8 mouse cellular contexts compared by ENCODE assay signal in genomic region chr13:114987161-114987560, GRCm38 (mm10). TPM values are rescaled to one million over a fixed set of nuclear protein-coding genes. Genes with fewer than 3 reads are reported as not detected.
DNase-seq lines count a peak whose midpoint lies in the region; ATAC-seq and TF ChIP-seq lines count a peak whose summit lies in the region.

No protein-coding gene starts in this region.

- 49% methylated on average over 2 of the region's 2 CpGs for WGBS in heart, embryonic 15.5 days
- WGBS in lung, embryonic 14.5 days, result 54% methylated on average over 2 of the region's 2 CpGs
- WGBS in forebrain, embryonic 15.5 days, result 73% methylated on average over 2 of the region's 2 CpGs
- WGBS in forebrain, embryonic 16.5 days, result 70% methylated on average over 2 of the region's 2 CpGs

- peak; percentile 12 for DNase-seq in layer of hippocampus, adult 11-12 months (ENCODE audit: low spot score)
- DNase-seq in layer of hippocampus, adult 9-10 months (ENCODE audit: low spot score), result no peak
- peak; percentile 54 for DNase-seq in Muller cell, postnatal 12 days (ENCODE audit: inconsistent ontology term)
- DNase-seq in lung, embryonic 14.5 days, result peak; percentile 74
- no peak for DNase-seq in spleen, adult 12 weeks (ENCODE audit: low spot score)

- no peaks in the 10 kb centered on the region for H3K27me3 ChIP-seq in heart, embryonic 15.5 days
- H3K27me3 ChIP-seq in lung, embryonic 14.5 days (ENCODE audit: insufficient read depth, low read length), result no peaks in the 10 kb centered on the region
- no peaks in the 10 kb centered on the region for H3K27me3 ChIP-seq in forebrain, embryonic 15.5 days
- H3K27me3 ChIP-seq in forebrain, embryonic 16.5 days (replicated peaks; ENCODE audit: control insufficient read depth, insufficient read depth, low read length), result no peaks in the 10 kb centered on the region

- ATAC-seq in heart, embryonic 15.5 days (replicated peaks; ENCODE audit: insufficient number of reproducible peaks, insufficient read depth, low FRiP score, low read depth), result peak; percentile 69
- peak; percentile 51; the same call in 1 of the 2 replicates for ATAC-seq in lung, embryonic 14.5 days (ENCODE audit: insufficient read depth)
- no peak for ATAC-seq in forebrain, embryonic 15.5 days (replicated peaks)
- ATAC-seq in forebrain, embryonic 16.5 days, result no peak

- H3K36me3 ChIP-seq in heart, embryonic 15.5 days, result peaks cover 31% of the 10 kb centered on the region; the same call in 1 of the 2 replicates
- peaks cover 13% of the 10 kb centered on the region for H3K36me3 ChIP-seq in lung, embryonic 14.5 days (ENCODE audit: insufficient read depth)
- no peaks in the 10 kb centered on the region for H3K36me3 ChIP-seq in forebrain, embryonic 15.5 days
- no peaks in the 10 kb centered on the region for H3K36me3 ChIP-seq in forebrain, embryonic 16.5 days (ENCODE audit: control insufficient read depth, insufficient read depth)

- H3K4me1 ChIP-seq in heart, embryonic 15.5 days (replicated peaks), result peaks cover 4% of the 10 kb centered on the region
- H3K4me1 ChIP-seq in lung, embryonic 14.5 days (ENCODE audit: insufficient read depth), result no peaks in the 10 kb centered on the region
- H3K4me1 ChIP-seq in forebrain, embryonic 15.5 days, result peaks cover 4% of the 10 kb centered on the region
- H3K4me1 ChIP-seq in forebrain, embryonic 16.5 days (replicated peaks; ENCODE audit: control insufficient read depth, insufficient read depth, low read length), result peaks cover 2% of the 10 kb centered on the region

- no peak overlapping the region for H3K9ac ChIP-seq in heart, embryonic 15.5 days
- H3K9ac ChIP-seq in lung, embryonic 14.5 days, result no peak overlapping the region
- no peak overlapping the region for H3K9ac ChIP-seq in forebrain, embryonic 15.5 days (replicated peaks)
- no peak overlapping the region for H3K9ac ChIP-seq in forebrain, embryonic 16.5 days (replicated peaks; ENCODE audit: low read depth, low read length)

- no peak overlapping the region for H3K4me2 ChIP-seq in heart, embryonic 15.5 days
- no peak overlapping the region for H3K4me2 ChIP-seq in lung, embryonic 14.5 days
- no peak overlapping the region for H3K4me2 ChIP-seq in forebrain, embryonic 15.5 days (replicated peaks)
- H3K4me2 ChIP-seq in forebrain, embryonic 16.5 days (ENCODE audit: low read length), result no peak overlapping the region

- H3K27ac ChIP-seq in heart, embryonic 15.5 days, result no peak overlapping the region
- H3K27ac ChIP-seq in lung, embryonic 14.5 days (ENCODE audit: low read depth), result no peak overlapping the region
- no peak overlapping the region for H3K27ac ChIP-seq in forebrain, embryonic 15.5 days (replicated peaks)
- no peak overlapping the region for H3K27ac ChIP-seq in forebrain, embryonic 16.5 days (ENCODE audit: low read length)

- no peak overlapping the region for H3K4me3 ChIP-seq in heart, embryonic 15.5 days
- no peak overlapping the region for H3K4me3 ChIP-seq in lung, embryonic 14.5 days (ENCODE audit: low read depth, low read length)
- H3K4me3 ChIP-seq in forebrain, embryonic 15.5 days, result no peak overlapping the region
- no peak overlapping the region for H3K4me3 ChIP-seq in forebrain, embryonic 16.5 days (replicated peaks; ENCODE audit: low read length)

- TF ChIP-seq CTCF in lung, embryonic 14.5 days (IDR thresholded peaks at IDR 0.05; ENCODE audit: low read depth), result peak; percentile 32

- H3K9me3 ChIP-seq in heart, embryonic 15.5 days (replicated peaks), result no peaks in the 10 kb centered on the region
- no peaks in the 10 kb centered on the region for H3K9me3 ChIP-seq in lung, embryonic 14.5 days (ENCODE audit: low read depth, low read length)
- no peaks in the 10 kb centered on the region for H3K9me3 ChIP-seq in forebrain, embryonic 15.5 days
- no peaks in the 10 kb centered on the region for H3K9me3 ChIP-seq in forebrain, embryonic 16.5 days (ENCODE audit: control insufficient read depth, low read length)

RNA-seq across cellular contexts. Expression of gene Itga2, which starts 55.3 kb away (rescaled TPM):
- polyA plus RNA-seq in heart, embryonic 15.5 days (2015; fragmentation: Nextera tagmentation; extraction: Ambion mirVana), result 1.7 and 4.1 TPM in 2 replicates
- 10.1 and 10.8 TPM in 2 replicates for polyA plus RNA-seq in lung, embryonic 14.5 days (2014; fragmentation: Nextera tagmentation; extraction: Ambion mirVana)
- polyA plus RNA-seq in forebrain, embryonic 15.5 days (2015; fragmentation: Nextera tagmentation; extraction: Ambion mirVana), result 0.66 and 2.0 TPM in 2 replicates
- polyA plus RNA-seq in forebrain, embryonic 16.5 days (2015; fragmentation: Nextera tagmentation; extraction: Ambion mirVana), result 0.89 and 1.5 TPM in 2 replicates

Comparison
In these comparisons a context has a peak if more than half of its experiments do, and no peak if none do; other contexts are left out.
1. DNase-seq: peak in layer of hippocampus, adult 11-12 months (single experiment), Muller cell, postnatal 12 days (single experiment) and lung, embryonic 14.5 days (single experiment); none in layer of hippocampus, adult 9-10 months (single experiment) and spleen, adult 12 weeks (single experiment).
2. ATAC-seq: peak in heart, embryonic 15.5 days (single experiment) and lung, embryonic 14.5 days (single experiment); none in forebrain, embryonic 15.5 days (single experiment) and forebrain, embryonic 16.5 days (single experiment).